Mouse (Mus musculus) midbrain, embryonic 11.5 days (tissue): ENCODE results near the gene Naxd. TPM values are rescaled to one million over a fixed set of nuclear protein-coding genes. Genes with fewer than 3 reads are reported as not detected.

Experiments used
- ATAC-seq: fragments of 200-750 bp; cut with Nextera tagmentation; 2 replicates; pipeline ENCODE4 v1.8.0; 2017; ENCODE audit warnings: moderate TSS enrichment, moderate library complexity; ENCODE audit not compliant: low FRiP score
- DNase-seq: peaks from one replicate; pipeline ENCODE4 v3.0.0; 2015; ENCODE audit warnings: low spot score; ENCODE audit errors: missing footprints
- H3K27ac ChIP-seq: fragments of 300-500 bp; sonication (generic); 2 replicates; pipeline ENCODE4 v1.5.1; 2014; ENCODE audit warnings: low read depth, low read length
- H3K27me3 ChIP-seq: fragments of 300-500 bp; sonication (generic); 2 replicates; pipeline ENCODE4 v1.6.1; 2014; ENCODE audit warnings: mild to moderate bottlenecking, low read length, moderate library complexity, mixed read lengths; ENCODE audit not compliant: control insufficient read depth, insufficient read depth
- H3K36me3 ChIP-seq: fragments of 300-500 bp; sonication (generic); 2 replicates; pipeline ENCODE4 v1.6.1; 2014; ENCODE audit warnings: mild to moderate bottlenecking, low read length, moderate library complexity, mixed read lengths; ENCODE audit not compliant: control insufficient read depth, insufficient read depth
- H3K4me1 ChIP-seq: fragments of 300-500 bp; sonication (generic); 2 replicates; pipeline ENCODE4 v1.6.1; 2014; ENCODE audit warnings: low read length; ENCODE audit not compliant: control insufficient read depth, insufficient read depth
- H3K4me2 ChIP-seq: fragments of 300-500 bp; sonication (generic); 2 replicates; pipeline ENCODE4 v1.6.1; 2014; ENCODE audit warnings: mild to moderate bottlenecking, moderate library complexity
- H3K4me3 ChIP-seq: fragments of 300-500 bp; sonication (generic); 2 replicates; pipeline ENCODE4 v1.5.1; 2014; ENCODE audit warnings: low read depth, low read length
- H3K9ac ChIP-seq: fragments of 300-500 bp; sonication (generic); 2 replicates; pipeline ENCODE4 v1.6.1; 2014; ENCODE audit warnings: low read length
- H3K9me3 ChIP-seq: fragments of 300-500 bp; sonication (generic); 2 replicates; pipeline ENCODE4 v1.6.1; 2016; ENCODE audit warnings: low read length; ENCODE audit not compliant: control insufficient read depth
- WGBS: fragments of 180-500 bp; shearing (Covaris S2); extraction: QIAGEN DNeasy Blood & Tissue Kit; methylation state at CpG from one replicate; pipeline ENCODE4 v1.1.7; 2014; 5-methylcytosine and 5-hydroxymethylcytosine counted together
- polyA plus RNA-seq: library from polyadenylated mRNA; unstranded; fragments of >200 nt; fragmentation: Nextera tagmentation; extraction: Ambion mirVana; gene quantifications from 2 replicates; pipeline ENCODE4 v1.2.1, GENCODE M21; 2014

The Naxd gene
- polyA plus RNA-seq, 1 experiment from 2014 or later, result 94.2 TPM

DNA sequence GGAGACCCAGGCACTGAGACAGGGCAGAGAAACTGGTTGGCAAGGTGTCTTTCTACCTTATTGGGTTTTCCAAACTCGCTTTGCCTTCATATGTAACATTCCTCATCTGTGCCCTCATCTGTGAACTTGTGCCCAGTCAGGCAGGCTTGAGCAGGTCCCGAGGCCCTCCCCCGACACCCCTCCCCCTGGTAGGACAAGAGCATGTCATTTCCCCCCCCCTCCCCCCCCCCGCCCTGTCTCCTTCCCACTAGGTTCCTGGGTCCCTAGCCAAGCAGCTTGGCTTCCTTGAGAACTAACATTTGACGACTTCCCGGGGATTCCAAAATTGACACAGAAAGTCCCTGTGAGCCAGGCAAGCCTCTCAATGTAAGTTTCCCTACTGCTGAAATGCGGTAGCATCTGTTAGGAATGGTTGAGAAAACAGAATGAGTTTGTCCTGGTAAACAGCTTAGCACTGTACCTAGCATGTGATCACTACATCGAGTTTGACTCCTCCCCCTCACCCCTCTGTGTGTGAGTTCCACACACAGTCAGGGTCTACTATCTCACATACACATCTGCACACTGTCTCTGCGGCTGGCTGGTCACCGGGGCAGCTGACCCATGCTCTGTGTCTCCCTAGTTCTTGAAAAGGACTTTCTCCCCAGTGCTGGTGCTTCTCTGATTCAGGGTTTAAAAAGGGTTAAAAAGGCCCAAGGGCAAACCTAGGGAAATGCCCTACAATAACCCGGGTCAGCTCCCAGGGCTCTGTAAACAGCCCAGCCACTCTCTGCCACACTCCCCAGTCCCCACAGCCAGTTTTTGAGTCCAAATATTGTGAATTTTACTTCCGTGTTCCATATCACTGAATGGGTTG is 39.1 kb upstream of the Naxd start:
- H3K27ac ChIP-seq, result no peak overlapping the region
- no peak for ATAC-seq

DNA sequence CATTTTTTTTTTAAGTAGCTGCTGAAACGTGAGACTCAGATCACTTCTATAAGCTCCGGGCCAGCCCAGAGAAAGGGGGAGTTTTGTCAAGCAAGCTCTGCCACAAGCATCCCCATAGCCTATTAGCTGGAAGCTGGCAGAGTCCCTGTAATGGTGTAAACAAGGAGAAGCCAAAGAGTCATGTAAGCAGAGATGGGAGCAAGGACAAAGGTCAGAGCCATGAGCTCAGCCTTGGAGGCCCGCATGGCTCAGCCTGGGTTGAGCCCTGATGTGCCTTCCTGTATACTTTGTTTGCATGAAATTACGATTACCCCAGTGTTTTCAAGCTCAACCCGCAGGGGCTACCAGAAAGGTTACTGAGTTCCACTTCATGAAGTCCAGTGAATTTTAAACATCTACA is 38.3 kb upstream of the Naxd start:
- DNase-seq (peak; percentile 66), ATAC-seq (no peak)
- H3K4me2 ChIP-seq, result no peak overlapping the region
- H3K4me3 ChIP-seq, result no peak overlapping the region
- no peaks in the 10 kb centered on the region for H3K27me3 ChIP-seq
- 58% methylated on average over 5 of the region's 5 CpGs for WGBS
- H3K9ac ChIP-seq, result no peak overlapping the region
- H3K36me3 ChIP-seq, result no peaks in the 10 kb centered on the region
- H3K27ac ChIP-seq, result no peak overlapping the region
- no peaks in the 10 kb centered on the region for H3K9me3 ChIP-seq
- H3K4me1 ChIP-seq, result peaks cover 6% of the 10 kb centered on the region

More for the DNA sequence above, 39.1 kb upstream of the Naxd start:
- H3K27me3 ChIP-seq, result no peaks in the 10 kb centered on the region
- H3K9ac ChIP-seq, result no peak overlapping the region
- 52% methylated on average over 12 of the region's 12 CpGs for WGBS
- DNase-seq, result peak; percentile 45
- no peak overlapping the region for H3K4me3 ChIP-seq
- no peaks in the 10 kb centered on the region for H3K9me3 ChIP-seq
- H3K36me3 ChIP-seq, result no peaks in the 10 kb centered on the region
- H3K4me2 ChIP-seq, result no peak overlapping the region
- H3K4me1 ChIP-seq, result peaks cover 12% of the 10 kb centered on the region

- no peak for DNase-seq
These were observed 36.4 kb upstream of the Naxd start for GRCm38 (mm10) chr8:11460934-11461333.

GRCm38 (mm10) chr8:11461847-11462246 is 35.5 kb upstream of the Naxd start:
- H3K27ac ChIP-seq, result no peak overlapping the region
- H3K4me3 ChIP-seq, result no peak overlapping the region

More at GRCm38 (mm10) chr8:11460934-11461333, 36.4 kb upstream of the Naxd start:
- Histone ChIP-seq H3K4me2 (no peak overlapping the region), H3K4me3 (no peak overlapping the region), H3K36me3 (no peaks in the 10 kb centered on the region), H3K27me3 (no peaks in the 10 kb centered on the region), H3K27ac (no peak overlapping the region), H3K9me3 (no peaks in the 10 kb centered on the region), H3K9ac (no peak overlapping the region), H3K4me1 (peaks cover 2% of the 10 kb centered on the region; the same call in 1 of the 2 replicates)
- WGBS, result 62% methylated on average over 2 of the region's 2 CpGs
- no peak for ATAC-seq

DNA sequence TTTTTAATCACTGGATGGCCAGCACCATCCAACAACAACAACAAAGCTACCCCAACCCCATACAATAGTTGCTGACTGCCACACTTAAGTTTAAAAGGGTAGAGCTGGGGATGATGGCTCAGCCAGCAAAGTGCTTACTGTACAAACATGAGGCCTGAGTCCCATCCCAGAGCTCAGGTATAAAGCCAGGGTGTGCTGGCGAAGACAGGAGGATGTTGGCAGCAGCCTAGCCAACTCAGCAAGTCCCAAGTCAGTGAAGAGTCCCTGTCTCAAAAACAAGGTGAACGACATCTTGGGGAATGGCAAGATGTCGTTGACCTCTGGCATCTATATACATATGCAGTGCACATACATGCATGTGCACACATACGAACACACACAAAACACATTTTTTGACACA is 34.7 kb upstream of the Naxd start:
- Histone ChIP-seq H3K27me3 (no peaks in the 10 kb centered on the region), H3K4me2 (no peak overlapping the region), H3K4me1 (peaks cover 5% of the 10 kb centered on the region; the same call in 1 of the 2 replicates), H3K9ac (no peak overlapping the region), H3K36me3 (no peaks in the 10 kb centered on the region), H3K9me3 (no peaks in the 10 kb centered on the region), H3K4me3 (no peak overlapping the region), H3K27ac (no peak overlapping the region)
- ATAC-seq (no peak), DNase-seq (no peak)
- WGBS, result 92% methylated on average over 4 of the region's 4 CpGs

More at GRCm38 (mm10) chr8:11461847-11462246, 35.5 kb upstream of the Naxd start:
- H3K36me3 ChIP-seq, result no peaks in the 10 kb centered on the region
- no peaks in the 10 kb centered on the region for H3K9me3 ChIP-seq
- 72% methylated on average over 2 of the region's 2 CpGs for WGBS
- H3K4me1 ChIP-seq, result peaks cover 5% of the 10 kb centered on the region; the same call in 1 of the 2 replicates
- DNase-seq, result peak; percentile 39
- H3K27me3 ChIP-seq, result no peaks in the 10 kb centered on the region
- H3K9ac ChIP-seq, result no peak overlapping the region
- H3K4me2 ChIP-seq, result no peak overlapping the region
- no peak for ATAC-seq

GRCm38 (mm10) chr8:11463541-11463888 is 33.8 kb upstream of the Naxd start:
- WGBS, result 94% methylated on average over 2 of the region's 2 CpGs
- Histone ChIP-seq H3K9me3 (no peaks in the 10 kb centered on the region), H3K9ac (no peak overlapping the region), H3K4me3 (no peak overlapping the region), H3K4me2 (no peak overlapping the region), H3K36me3 (no peaks in the 10 kb centered on the region), H3K27ac (no peak overlapping the region), H3K4me1 (peaks cover 5% of the 10 kb centered on the region; the same call in 1 of the 2 replicates), H3K27me3 (no peaks in the 10 kb centered on the region)
- no peak for DNase-seq
- no peak for ATAC-seq

DNA sequence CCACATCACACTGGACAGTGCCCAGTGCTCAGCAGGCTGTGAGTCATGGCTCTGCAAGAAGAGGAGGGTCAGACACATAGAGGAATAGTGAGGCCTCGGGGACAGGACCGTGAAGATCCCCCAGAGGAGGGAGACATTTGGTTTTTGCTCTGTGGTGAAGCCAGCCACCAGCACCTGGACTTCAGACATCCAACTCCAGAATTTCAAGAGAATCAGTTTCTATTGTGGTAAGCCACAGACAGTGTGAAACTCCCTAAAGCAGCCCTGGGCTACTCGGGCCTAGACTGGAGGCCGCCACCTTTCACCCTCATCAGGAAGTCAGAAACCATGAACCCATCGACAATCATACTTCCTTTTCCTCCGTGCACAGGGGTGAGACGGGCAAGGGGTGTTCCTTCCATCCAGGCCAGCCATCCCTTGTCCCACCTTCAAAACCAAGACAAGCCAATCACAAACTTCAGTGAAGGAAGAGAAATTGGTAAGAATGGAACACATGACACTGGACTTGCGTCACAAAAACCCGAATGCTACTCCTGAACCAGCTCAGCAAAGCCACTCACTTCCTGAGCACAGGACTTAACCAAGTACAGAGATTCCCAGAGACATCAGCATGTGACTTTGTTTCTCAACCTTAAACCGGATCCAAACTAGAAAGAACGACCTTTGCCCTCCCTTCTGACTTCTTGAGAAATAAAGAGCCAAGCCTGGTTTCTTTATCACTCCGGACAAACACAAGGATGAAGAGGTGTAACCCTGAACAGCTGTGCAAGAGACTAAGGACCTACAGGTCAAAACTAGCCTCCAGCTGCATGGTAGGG is 33.2 kb upstream of the Naxd start:
- peak; percentile 35 for DNase-seq
- Histone ChIP-seq H3K9me3 (no peaks in the 10 kb centered on the region), H3K4me2 (no peak overlapping the region), H3K4me3 (no peak overlapping the region), H3K4me1 (peaks cover 5% of the 10 kb centered on the region; the same call in 1 of the 2 replicates), H3K36me3 (no peaks in the 10 kb centered on the region), H3K27me3 (no peaks in the 10 kb centered on the region), H3K27ac (no peak overlapping the region), H3K9ac (no peak overlapping the region)
- no peak for ATAC-seq
- WGBS, result 85% methylated on average over 12 of the region's 12 CpGs

DNA sequence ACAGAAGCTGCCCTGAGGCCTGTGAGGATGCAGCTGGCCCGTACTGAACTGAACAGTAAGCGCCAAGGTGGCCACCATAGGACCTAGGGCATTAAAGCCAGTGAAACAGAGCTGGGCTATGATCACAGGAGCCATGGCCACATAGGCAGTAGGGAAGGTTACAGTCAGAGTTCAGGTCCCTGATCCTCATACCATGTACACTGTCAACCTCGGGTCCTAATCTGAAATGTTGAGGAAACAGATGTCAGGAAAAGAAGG is 32.7 kb upstream of the Naxd start:
- Histone ChIP-seq H3K27ac (no peak overlapping the region), H3K4me3 (no peak overlapping the region), H3K27me3 (no peaks in the 10 kb centered on the region), H3K36me3 (no peaks in the 10 kb centered on the region), H3K9ac (no peak overlapping the region), H3K9me3 (no peaks in the 10 kb centered on the region), H3K4me2 (no peak overlapping the region), H3K4me1 (peaks cover 5% of the 10 kb centered on the region; the same call in 1 of the 2 replicates)
- no peak for ATAC-seq
- DNase-seq, result peak; percentile 69
- WGBS, result 86% methylated on average over 3 of the region's 3 CpGs

DNA sequence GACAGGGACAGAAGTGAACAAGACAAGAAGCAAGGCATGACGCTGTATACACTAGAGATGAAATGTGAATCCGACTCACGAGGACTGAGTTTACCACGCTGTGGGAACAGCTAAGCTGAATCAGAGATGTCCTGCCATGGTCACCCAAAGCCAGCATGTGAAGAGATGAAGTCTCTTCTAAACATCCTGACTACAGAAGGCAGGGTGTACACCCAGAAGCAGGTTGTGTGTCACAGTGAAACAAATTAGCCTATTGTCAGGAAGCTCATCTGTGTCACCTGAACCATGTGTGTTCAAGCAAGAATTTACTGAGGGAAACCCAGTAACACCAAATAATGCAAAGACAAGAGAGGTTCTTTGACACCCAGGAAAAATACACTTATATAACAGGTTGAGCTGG is 31.7 kb upstream of the Naxd start:
- Histone ChIP-seq H3K4me2 (no peak overlapping the region), H3K27ac (no peak overlapping the region), H3K27me3 (no peaks in the 10 kb centered on the region; the same call in 1 of the 2 replicates), H3K9me3 (no peaks in the 10 kb centered on the region), H3K36me3 (no peaks in the 10 kb centered on the region), H3K4me1 (peaks cover 5% of the 10 kb centered on the region; the same call in 1 of the 2 replicates), H3K4me3 (no peak overlapping the region), H3K9ac (no peak overlapping the region)
- ATAC-seq (no peak), DNase-seq (peak; percentile 61)
- WGBS, result 86% methylated on average over 4 of the region's 4 CpGs
